Mouse (Mus musculus): Measurements from ENCODE around the gene Serhl.

The Serhl gene

DNA sequence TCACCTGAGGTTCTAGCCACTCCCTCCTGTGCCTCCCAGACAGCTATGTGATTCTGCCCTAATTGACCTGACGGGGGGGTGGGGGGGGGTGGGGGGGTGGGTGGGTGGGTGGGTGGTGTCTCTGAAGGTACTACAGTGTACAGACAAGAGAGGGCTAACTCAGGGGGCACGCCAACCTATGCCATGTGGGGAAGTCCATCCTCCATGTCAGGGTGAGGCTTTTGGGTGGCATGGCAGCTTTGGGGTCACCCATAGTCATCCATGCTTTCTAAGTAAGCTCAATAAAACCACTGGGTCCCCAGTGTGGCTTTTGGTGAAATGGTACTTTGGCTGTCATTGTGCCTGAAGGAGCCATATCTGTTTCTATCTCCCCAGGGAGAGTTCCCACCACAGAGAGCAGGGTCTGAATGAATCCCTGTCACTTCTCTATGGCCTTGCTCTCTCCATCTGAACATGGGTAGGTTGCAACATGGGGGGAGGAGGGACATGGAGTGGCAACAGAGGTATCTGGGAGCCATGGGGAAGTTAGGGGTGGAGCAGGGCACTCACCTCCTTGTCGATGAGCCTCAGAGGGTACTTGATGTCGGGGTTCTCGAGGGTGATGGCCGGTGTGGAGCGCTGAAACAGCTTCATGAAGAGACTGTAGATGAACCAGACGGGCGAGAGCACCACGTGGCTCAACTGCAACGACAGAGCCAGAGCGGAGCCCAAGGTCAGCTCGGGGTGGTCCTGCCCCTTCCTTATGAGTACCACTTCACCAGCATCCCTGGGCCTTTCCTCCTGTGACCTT is 76.4 kb downstream of the Serhl start:
- no peak for DNase-seq
